Mouse (Mus musculus): ENCODE measurements around the gene Sap30bp. TPM values are rescaled to one million over a fixed set of nuclear protein-coding genes. Genes with fewer than 3 reads are reported as not detected.

The Sap30bp gene
- polyA plus RNA-seq, 1 experiment from 2014 or later = 38.1 TPM

DNA sequence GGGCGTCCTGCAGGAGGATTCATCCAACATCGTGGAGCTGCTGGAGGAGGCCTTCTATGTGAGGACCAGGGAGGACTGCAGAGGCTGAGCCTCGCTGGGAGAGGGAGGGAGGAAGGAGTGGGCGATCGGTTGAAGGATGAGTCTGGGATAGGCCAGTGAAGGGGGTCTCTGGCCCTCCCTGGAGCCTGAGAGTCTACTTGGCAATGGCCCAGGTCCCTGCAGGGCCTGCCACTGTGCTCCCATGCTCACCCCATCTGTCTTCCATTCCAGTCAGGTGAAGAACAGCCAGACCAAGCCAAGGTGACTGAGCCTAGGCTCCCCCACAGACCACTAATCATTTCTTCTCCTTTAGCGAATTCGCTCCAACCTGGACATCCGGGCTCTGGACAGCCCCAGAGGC, 50.2 kb downstream of the Sap30bp start:
- Histone ChIP-seq H3K27ac (replicated peaks) (no peak overlapping the region), H3K4me3 (replicated peaks) (no peak overlapping the region), H3K4me1 (no peaks in the 10 kb centered on the region), H3K9me3 (replicated peaks) (no peaks in the 10 kb centered on the region), H3K4me2 (replicated peaks) (no peak overlapping the region), H3K27me3 (no peaks in the 10 kb centered on the region), H3K9ac (no peak overlapping the region), H3K36me3 (no peaks in the 10 kb centered on the region)
- no peak; the same call in 1 of the 2 replicates for ATAC-seq (ENCODE audit: insufficient number of reproducible peaks, low FRiP score, low TSS enrichment, low read depth)
- 86% methylated on average over 8 of the region's 8 CpGs for WGBS

GRCm38 (mm10) chr11:115989686-115990085, 56.6 kb downstream of the Sap30bp start:
- no peak for ATAC-seq (ENCODE audit: insufficient number of reproducible peaks, low FRiP score, low TSS enrichment, low read depth)
- H3K4me3 ChIP-seq (replicated peaks) = 0 out of 2 replicates have a peak overlapping the region, but pooled peaks have one; percentile 1
- no peaks in the 10 kb centered on the region for H3K4me1 ChIP-seq
- 26% methylated on average over 15 of the region's 15 CpGs for WGBS
- H3K36me3 ChIP-seq = no peaks in the 10 kb centered on the region
- H3K4me2 ChIP-seq (replicated peaks) = 0 out of 2 replicates have a peak overlapping the region, but pooled peaks have one; percentile 15
- H3K27me3 ChIP-seq = no peaks in the 10 kb centered on the region
- no peaks in the 10 kb centered on the region for H3K9me3 ChIP-seq (replicated peaks)
- H3K9ac ChIP-seq = no peak overlapping the region
- no peak overlapping the region for H3K27ac ChIP-seq (replicated peaks)

- Histone ChIP-seq H3K9ac (no peak overlapping the region), H3K4me2 (replicated peaks) (no peak overlapping the region), H3K4me3 (replicated peaks) (no peak overlapping the region), H3K9me3 (replicated peaks) (no peaks in the 10 kb centered on the region), H3K27ac (replicated peaks) (no peak overlapping the region), H3K4me1 (no peaks in the 10 kb centered on the region), H3K27me3 (no peaks in the 10 kb centered on the region), H3K36me3 (no peaks in the 10 kb centered on the region)
- 43% methylated on average over 4 of the region's 4 CpGs for WGBS
- no peak for ATAC-seq (ENCODE audit: insufficient number of reproducible peaks, low FRiP score, low TSS enrichment, low read depth)
These were observed 59.0 kb downstream of the Sap30bp start for GRCm38 (mm10) chr11:115992098-115992497.

GRCm38 (mm10) chr11:115995256-115995655, 62.2 kb downstream of the Sap30bp start:
- no peaks in the 10 kb centered on the region for H3K36me3 ChIP-seq
- H3K9me3 ChIP-seq (replicated peaks) = no peaks in the 10 kb centered on the region
- H3K4me3 ChIP-seq (replicated peaks) = no peak overlapping the region
- no peak overlapping the region for H3K27ac ChIP-seq (replicated peaks)
- H3K4me1 ChIP-seq = peaks cover 6% of the 10 kb centered on the region; the same call in 1 of the 2 replicates
- no peaks in the 10 kb centered on the region for H3K27me3 ChIP-seq
- no peak for ATAC-seq (ENCODE audit: insufficient number of reproducible peaks, low FRiP score, low TSS enrichment, low read depth)
- WGBS = 87% methylated on average over 3 of the region's 3 CpGs
- no peak overlapping the region for H3K4me2 ChIP-seq (replicated peaks)
- no peak overlapping the region for H3K9ac ChIP-seq

DNA sequence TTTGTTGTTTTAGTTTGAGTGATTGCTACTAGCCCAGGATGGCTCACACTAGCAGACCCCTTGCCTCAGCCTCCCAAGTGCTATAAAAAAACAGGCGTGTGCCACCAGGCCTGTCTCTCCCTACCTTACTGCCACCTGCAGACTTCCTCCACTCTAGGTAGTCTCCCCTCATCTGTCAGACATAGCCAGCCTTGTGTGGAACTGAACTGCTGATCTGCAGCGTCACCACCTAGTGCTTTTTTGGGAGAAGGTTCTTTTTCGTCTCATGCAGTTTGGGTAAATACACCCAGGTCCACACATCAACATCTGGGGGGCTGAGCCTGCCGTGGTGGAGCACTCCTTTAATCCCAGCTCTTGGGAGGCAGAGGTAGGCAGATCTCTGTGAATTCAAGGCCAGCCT, 64.0 kb downstream of the Sap30bp start:
- Histone ChIP-seq H3K27ac (replicated peaks) (no peak overlapping the region), H3K4me2 (replicated peaks) (no peak overlapping the region), H3K36me3 (no peaks in the 10 kb centered on the region), H3K9ac (no peak overlapping the region), H3K4me1 (peaks cover 10% of the 10 kb centered on the region; the same call in 1 of the 2 replicates), H3K4me3 (replicated peaks) (no peak overlapping the region), H3K27me3 (no peaks in the 10 kb centered on the region), H3K9me3 (replicated peaks) (no peaks in the 10 kb centered on the region)
- 68% methylated on average over 4 of the region's 4 CpGs for WGBS
- ATAC-seq (ENCODE audit: insufficient number of reproducible peaks, low FRiP score, low TSS enrichment, low read depth) = no peak

- 73% methylated on average over 5 of the region's 5 CpGs for WGBS
- no peak overlapping the region for H3K9ac ChIP-seq
- no peaks in the 10 kb centered on the region for H3K9me3 ChIP-seq (replicated peaks)
- H3K27me3 ChIP-seq = no peaks in the 10 kb centered on the region
- H3K4me3 ChIP-seq (replicated peaks) = no peak overlapping the region
- no peak overlapping the region for H3K4me2 ChIP-seq (replicated peaks)
- H3K36me3 ChIP-seq = no peaks in the 10 kb centered on the region
- no peak overlapping the region for H3K27ac ChIP-seq (replicated peaks)
- H3K4me1 ChIP-seq = peaks cover 10% of the 10 kb centered on the region; the same call in 1 of the 2 replicates
- no peak for ATAC-seq (ENCODE audit: insufficient number of reproducible peaks, low FRiP score, low TSS enrichment, low read depth)
These were observed 64.6 kb downstream of the Sap30bp start for GRCm38 (mm10) chr11:115997662-115998061.

- Histone ChIP-seq H3K4me3 (replicated peaks) (no peak overlapping the region), H3K4me2 (replicated peaks) (no peak overlapping the region), H3K9ac (no peak overlapping the region), H3K36me3 (no peaks in the 10 kb centered on the region), H3K4me1 (peaks cover 13% of the 10 kb centered on the region), H3K9me3 (replicated peaks) (no peaks in the 10 kb centered on the region), H3K27ac (replicated peaks) (no peak overlapping the region), H3K27me3 (no peaks in the 10 kb centered on the region)
- WGBS = 71% methylated on average over 7 of the region's 7 CpGs
- ATAC-seq (ENCODE audit: insufficient number of reproducible peaks, low FRiP score, low TSS enrichment, low read depth) = no peak
These were observed 65.9 kb downstream of the Sap30bp start for GRCm38 (mm10) chr11:115999027-115999426.

DNA sequence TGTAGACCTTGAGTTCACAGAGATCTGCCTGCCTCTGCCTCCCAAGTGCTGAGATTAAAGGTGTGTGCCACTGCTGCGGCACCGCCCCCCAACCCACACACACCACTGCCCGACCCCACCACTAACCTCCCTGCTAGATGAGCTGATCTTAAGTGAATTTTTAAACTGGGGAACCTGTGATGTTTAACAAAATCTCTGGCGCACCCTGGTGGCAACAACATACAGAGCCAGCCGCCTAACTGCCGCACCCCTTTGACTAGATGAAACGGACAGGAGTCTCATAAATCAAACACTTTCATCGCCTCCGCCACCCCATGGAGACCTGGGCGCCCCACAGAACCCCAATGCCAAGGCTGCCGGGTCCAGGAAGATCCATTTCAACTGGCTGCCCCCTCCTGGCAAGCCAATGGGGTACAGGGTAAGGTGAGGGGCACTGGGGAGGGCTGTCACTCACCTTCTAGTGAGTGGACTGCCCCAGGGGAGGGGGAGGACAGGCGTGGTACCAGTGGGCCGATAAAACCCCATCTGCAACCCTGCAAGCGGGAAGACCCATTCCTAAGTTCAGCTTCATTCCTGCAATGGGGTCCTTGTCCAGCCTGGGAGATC, 66.6 kb downstream of the Sap30bp start:
- Histone ChIP-seq H3K4me1 (peaks cover 19% of the 10 kb centered on the region), H3K9me3 (replicated peaks) (no peaks in the 10 kb centered on the region), H3K36me3 (no peaks in the 10 kb centered on the region), H3K27ac (replicated peaks) (no peak overlapping the region), H3K4me3 (replicated peaks) (no peak overlapping the region), H3K27me3 (no peaks in the 10 kb centered on the region), H3K4me2 (replicated peaks) (no peak overlapping the region), H3K9ac (no peak overlapping the region)
- 14% methylated on average over 14 of the region's 14 CpGs for WGBS
- ATAC-seq (ENCODE audit: insufficient number of reproducible peaks, low FRiP score, low TSS enrichment, low read depth) = no peak

- peaks cover 29% of the 10 kb centered on the region for H3K4me1 ChIP-seq
- H3K36me3 ChIP-seq = no peaks in the 10 kb centered on the region
- no peak overlapping the region for H3K4me2 ChIP-seq (replicated peaks)
- no peak overlapping the region for H3K9ac ChIP-seq
- 27% methylated on average over 10 of the region's 10 CpGs for WGBS
- H3K27me3 ChIP-seq = no peaks in the 10 kb centered on the region
- ATAC-seq (ENCODE audit: insufficient number of reproducible peaks, low FRiP score, low TSS enrichment, low read depth) = no peak
- H3K27ac ChIP-seq (replicated peaks) = no peak overlapping the region
- H3K4me3 ChIP-seq (replicated peaks) = no peak overlapping the region
- no peaks in the 10 kb centered on the region for H3K9me3 ChIP-seq (replicated peaks)
These were observed 67.5 kb downstream of the Sap30bp start for GRCm38 (mm10) chr11:116000607-116001006.

- 69% methylated on average over 6 of the region's 6 CpGs for WGBS
- no peaks in the 10 kb centered on the region for H3K27me3 ChIP-seq
- H3K9ac ChIP-seq = no peak overlapping the region
- no peak overlapping the region for H3K4me3 ChIP-seq (replicated peaks)
- no peaks in the 10 kb centered on the region for H3K9me3 ChIP-seq (replicated peaks)
- peaks cover 40% of the 10 kb centered on the region for H3K4me1 ChIP-seq
- ATAC-seq (ENCODE audit: insufficient number of reproducible peaks, low FRiP score, low TSS enrichment, low read depth) = no peak
- H3K36me3 ChIP-seq = 0 out of 2 replicates have a peak, but pooled peaks cover 2% of the 10 kb centered on the region
- no peak overlapping the region for H3K27ac ChIP-seq (replicated peaks)
- H3K4me2 ChIP-seq (replicated peaks) = no peak overlapping the region
These were observed 68.6 kb downstream of the Sap30bp start for GRCm38 (mm10) chr11:116001725-116002124.

- ATAC-seq (ENCODE audit: insufficient number of reproducible peaks, low FRiP score, low TSS enrichment, low read depth) = no peak
- H3K27me3 ChIP-seq = no peaks in the 10 kb centered on the region
- peaks cover 43% of the 10 kb centered on the region for H3K4me1 ChIP-seq
- no peak overlapping the region for H3K4me3 ChIP-seq (replicated peaks)
- no peak overlapping the region for H3K4me2 ChIP-seq (replicated peaks)
- H3K27ac ChIP-seq (replicated peaks) = no peak overlapping the region
- WGBS = 84% methylated on average over 3 of the region's 3 CpGs
- no peak overlapping the region for H3K9ac ChIP-seq
- H3K9me3 ChIP-seq (replicated peaks) = no peaks in the 10 kb centered on the region
- H3K36me3 ChIP-seq = peaks cover 14% of the 10 kb centered on the region; the same call in 1 of the 2 replicates
These were observed 69.8 kb downstream of the Sap30bp start for GRCm38 (mm10) chr11:116002894-116003293.

All from embryonic facial prominence, embryonic 15.5 days (tissue).